Mouse (Mus musculus): ENCODE measurements around the gene Mgp.
"Not testable (repeated sequence)": the region's sequence is repeated elsewhere in the genome, so short reads cannot be mapped to it uniquely, and the experiment has no call there.

Gene Mgp

GRCm38 (mm10) chr6:136897789-136898188 is 22.2 kb upstream of the Mgp start:
- no peak for DNase-seq

GRCm38 (mm10) chr6:136894532-136895339 is 19.1 kb upstream of the Mgp start:
- no peak for DNase-seq

GRCm38 (mm10) chr6:136892002-136892401 is 16.4 kb upstream of the Mgp start:
- DNase-seq, result no peak

- DNase-seq, result no peak
Observed at GRCm38 (mm10) chr6:136889554-136889953, 13.9 kb upstream of the Mgp start.

GRCm38 (mm10) chr6:136889067-136889466 is 13.4 kb upstream of the Mgp start:
- no peak for DNase-seq

GRCm38 (mm10) chr6:136887854-136888253 is 12.2 kb upstream of the Mgp start:
- DNase-seq, result no peak

GRCm38 (mm10) chr6:136884766-136885165 is 9.1 kb upstream of the Mgp start:
- not testable (repeated sequence) for DNase-seq

GRCm38 (mm10) chr6:136883961-136884360 is 8.3 kb upstream of the Mgp start:
- DNase-seq, result no peak

- DNase-seq, result no peak
Observed at GRCm38 (mm10) chr6:136883431-136883915, 7.8 kb upstream of the Mgp start.

GRCm38 (mm10) chr6:136881678-136882077 is 6.1 kb upstream of the Mgp start:
- no peak for DNase-seq

GRCm38 (mm10) chr6:136874599-136874998 is 1.0 kb downstream of the Mgp start:
- DNase-seq, result no peak

- DNase-seq, result no peak
Observed at GRCm38 (mm10) chr6:136868921-136869320, 6.7 kb downstream of the Mgp start.

- DNase-seq, result no peak
Observed at GRCm38 (mm10) chr6:136866150-136866549, 9.5 kb downstream of the Mgp start.

- DNase-seq, result no peak
Observed at GRCm38 (mm10) chr6:136865360-136865759, 10.3 kb downstream of the Mgp start.

- DNase-seq, result peak; percentile 37
Observed at GRCm38 (mm10) chr6:136861020-136861419, 14.6 kb downstream of the Mgp start.

GRCm38 (mm10) chr6:136858420-136858819 is 17.2 kb downstream of the Mgp start:
- no peak for DNase-seq

GRCm38 (mm10) chr6:136857873-136858260 is 17.8 kb downstream of the Mgp start:
- no peak for DNase-seq

GRCm38 (mm10) chr6:136857186-136857872 is 18.3 kb downstream of the Mgp start, which contains the start of gene Art4:
Art4 (minus strand) TSS chr6:136857733.
- DNase-seq, result peak; percentile 75

- DNase-seq, result peak; percentile 71
Observed at GRCm38 (mm10) chr6:136856071-136856636, 19.5 kb downstream of the Mgp start.

GRCm38 (mm10) chr6:136855183-136855582 is 20.4 kb downstream of the Mgp start:
- DNase-seq, result no peak

GRCm38 (mm10) chr6:136854361-136854781 is 21.3 kb downstream of the Mgp start:
- DNase-seq, result peak; percentile 77

GRCm38 (mm10) chr6:136852762-136853161 is 22.9 kb downstream of the Mgp start:
- DNase-seq, result peak; percentile 43

- no peak for DNase-seq
Observed at GRCm38 (mm10) chr6:136852348-136852747, 23.3 kb downstream of the Mgp start.

GRCm38 (mm10) chr6:136850267-136850666 is 25.4 kb downstream of the Mgp start:
- no peak for DNase-seq
